Mouse (Mus musculus): ENCODE measurements around the gene Cys1. TPM values are rescaled to one million over a fixed set of nuclear protein-coding genes. Genes with fewer than 3 reads are reported as not detected.
A peak's percentile ranks its signal among the peaks of the same experiment; 100 is the strongest.
"Not testable (repeated sequence)": the region's sequence is repeated elsewhere in the genome, so short reads cannot be mapped to it uniquely, and the experiment has no call there.

Cys1 gene
- polyA plus RNA-seq, 1 experiment from 2014 or later: 0.40 TPM

DNA sequence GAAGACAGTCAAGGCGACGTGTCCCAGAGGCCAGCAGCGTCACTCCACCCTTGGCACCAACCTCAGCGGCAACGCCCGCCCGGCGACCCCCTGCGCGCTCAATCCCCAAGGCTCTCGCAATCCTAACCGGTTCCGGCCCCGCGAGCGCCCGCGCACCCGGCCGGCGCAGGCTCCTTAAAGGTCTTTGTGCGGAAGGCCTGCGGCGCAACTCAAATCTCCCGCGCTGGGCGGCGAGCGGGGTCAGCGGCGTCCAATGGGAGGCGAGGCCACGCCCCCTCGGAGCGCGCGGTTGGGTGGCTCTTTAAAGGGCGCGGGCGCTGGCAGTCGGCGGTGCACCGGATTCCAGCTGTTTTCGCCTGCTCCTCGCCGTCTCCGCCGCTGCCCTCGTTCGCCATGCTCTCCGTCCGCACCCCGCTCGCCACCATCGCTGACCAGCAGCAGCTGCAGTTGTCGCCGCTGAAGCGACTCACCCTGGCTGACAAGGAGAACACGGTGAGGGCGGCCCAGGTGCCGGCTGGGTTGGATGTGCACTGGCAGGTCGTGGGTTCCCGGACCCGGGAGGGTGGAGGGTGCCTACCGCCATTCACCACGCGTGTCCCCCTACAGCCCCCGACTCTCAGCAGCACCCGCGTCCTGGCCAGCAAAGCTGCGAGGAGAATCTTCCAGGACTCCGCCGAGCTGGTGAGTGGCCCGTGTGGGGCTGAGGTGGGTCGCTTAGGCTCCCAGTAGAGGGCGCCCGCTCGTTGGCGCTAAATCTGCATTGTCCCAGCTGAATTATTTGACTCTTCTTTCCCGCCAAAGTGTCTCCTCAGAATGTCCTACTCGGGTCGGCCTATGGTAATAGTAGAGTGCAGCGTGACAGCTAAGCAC is 26.6 kb upstream of the Cys1 start, which contains the start of gene Rrm2:
Gene Rrm2 (plus strand): TSS at position 288 of the 870 bp plus-strand sequence.
- H3K4me1 ChIP-seq: peaks cover 54% of the 10 kb centered on the region
- H3K36me3 ChIP-seq (replicated peaks): peaks cover 45% of the 10 kb centered on the region
- H3K27me3 ChIP-seq (ENCODE audit: poor library complexity, severe bottlenecking): no peaks in the 10 kb centered on the region
- H3K27ac ChIP-seq: peak within 1 kb of the TSS; percentile 99
- WGBS: under 1% methylated on average over 82 of the region's 83 CpGs
- DNase-seq (ENCODE audit: extremely low spot score, low spot score): peak; percentile 96
- H3K4me3 ChIP-seq: peak within 1 kb of the TSS; percentile 90
- no peaks in the 10 kb centered on the region for H3K9me3 ChIP-seq

DNA sequence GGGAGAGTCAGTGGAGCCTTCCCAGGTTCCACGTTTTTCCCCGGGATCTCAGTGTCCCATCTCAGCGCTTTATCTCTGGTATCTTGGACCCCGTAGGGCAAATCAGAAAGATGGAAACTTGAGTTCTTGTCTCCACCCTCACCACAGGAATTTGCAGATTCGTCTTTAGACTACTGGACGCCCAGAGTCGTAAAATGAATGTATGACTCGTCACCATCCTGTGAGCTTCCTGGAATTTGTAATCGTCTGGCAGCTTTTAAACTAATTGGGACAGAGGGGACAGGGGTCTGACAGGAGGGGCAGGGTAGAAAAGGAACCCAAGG is 25.8 kb upstream of the Cys1 start:
- Histone ChIP-seq H3K27ac (peak overlapping the region; percentile 99), H3K4me1 (peaks cover 50% of the 10 kb centered on the region), H3K9me3 (no peaks in the 10 kb centered on the region), H3K36me3 (replicated peaks) (peaks cover 38% of the 10 kb centered on the region), H3K4me3 (peak overlapping the region; percentile 90), H3K27me3 (ENCODE audit: poor library complexity, severe bottlenecking) (no peaks in the 10 kb centered on the region)
- no peak for DNase-seq (ENCODE audit: extremely low spot score, low spot score)
- WGBS: under 1% methylated on average over 9 of the region's 9 CpGs

DNA sequence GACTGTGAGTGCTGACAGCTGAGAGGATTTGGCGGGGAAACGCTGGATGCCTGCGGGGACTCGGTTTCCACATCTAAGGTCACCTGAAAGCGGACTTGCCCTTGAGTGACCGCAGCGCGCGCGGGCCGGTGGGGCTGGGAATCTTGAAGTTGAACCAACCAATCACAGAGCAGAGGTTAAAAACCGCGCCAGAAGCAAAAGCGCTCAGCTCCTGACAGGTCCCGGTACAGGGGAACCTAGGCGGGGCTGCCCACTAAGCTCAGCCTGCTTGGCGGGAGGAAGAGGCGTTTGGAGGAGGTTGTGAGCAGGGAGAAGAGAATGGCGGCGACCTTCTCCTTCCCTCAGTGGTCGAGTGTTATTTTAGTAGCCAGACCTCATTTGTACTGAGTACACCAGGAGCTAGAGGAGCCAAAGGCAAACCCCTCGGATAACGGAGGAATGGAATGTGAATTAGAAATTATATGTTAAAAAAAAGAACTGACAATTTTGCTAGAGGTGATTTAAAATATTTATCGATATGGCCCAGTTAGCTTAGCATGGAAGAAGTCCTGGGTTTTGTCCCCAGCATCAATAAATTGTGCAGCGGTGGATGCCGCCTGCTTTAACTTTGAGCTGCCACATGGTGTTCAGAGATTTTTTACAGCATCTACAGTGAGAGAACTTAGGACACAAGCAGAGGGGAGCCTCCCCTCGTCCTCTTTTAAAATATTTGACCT is 25.3 kb upstream of the Cys1 start:
- WGBS: under 1% methylated on average over 27 of the region's 27 CpGs
- H3K4me1 ChIP-seq: peaks cover 45% of the 10 kb centered on the region
- H3K27ac ChIP-seq: peak overlapping the region; percentile 99
- H3K27me3 ChIP-seq (ENCODE audit: poor library complexity, severe bottlenecking): no peaks in the 10 kb centered on the region
- H3K4me3 ChIP-seq: peak overlapping the region; percentile 90
- no peaks in the 10 kb centered on the region for H3K9me3 ChIP-seq
- peaks cover 32% of the 10 kb centered on the region for H3K36me3 ChIP-seq (replicated peaks)
- DNase-seq (ENCODE audit: extremely low spot score, low spot score): peak; percentile 83

DNA sequence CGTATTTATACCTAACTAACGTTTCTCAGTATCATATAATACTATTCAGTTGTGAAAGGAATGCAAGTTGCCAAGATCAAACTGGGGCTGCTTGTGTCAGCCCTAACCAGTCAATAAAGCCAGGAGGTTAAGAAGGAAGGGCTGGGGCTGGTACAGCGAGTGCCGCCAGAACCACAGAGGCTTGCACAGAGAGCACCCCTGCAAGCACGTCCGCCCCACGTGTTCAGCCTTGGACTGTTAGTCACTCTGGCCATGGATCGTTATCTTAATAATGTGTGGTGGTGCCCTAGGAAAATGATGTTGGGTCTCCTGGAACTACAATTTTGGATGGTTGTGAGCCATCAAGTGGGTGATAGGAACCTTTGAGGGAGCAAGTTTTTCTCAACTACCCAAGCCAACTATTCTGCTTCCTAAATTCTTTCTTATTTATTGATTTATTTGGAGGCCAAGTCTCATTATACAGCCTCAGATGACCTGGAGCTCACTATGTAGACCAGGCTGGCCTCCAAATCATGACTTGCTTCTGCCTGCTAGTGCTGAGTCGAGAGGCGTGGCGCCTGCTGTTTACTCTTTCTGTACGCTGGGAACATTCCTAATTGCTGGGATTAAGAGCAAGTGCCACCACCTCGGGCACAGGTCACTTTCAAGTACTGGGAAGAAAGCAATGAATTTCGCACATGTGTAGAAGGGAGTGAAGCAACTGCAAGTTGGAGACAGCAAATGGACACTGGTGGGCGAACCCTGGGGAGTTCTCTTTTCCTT is 24.1 kb upstream of the Cys1 start:
- Histone ChIP-seq H3K4me3 (peak overlapping the region; percentile 90; the same call in 1 of the 2 replicates), H3K27ac (no peak overlapping the region), H3K9me3 (no peaks in the 10 kb centered on the region), H3K36me3 (replicated peaks) (peaks cover 20% of the 10 kb centered on the region), H3K4me1 (peaks cover 33% of the 10 kb centered on the region), H3K27me3 (ENCODE audit: poor library complexity, severe bottlenecking) (no peaks in the 10 kb centered on the region)
- whole genome bisulfite sequencing: 87% methylated on average over 15 of the region's 15 CpGs
- DNase-seq (ENCODE audit: extremely low spot score, low spot score): no peak

DNA sequence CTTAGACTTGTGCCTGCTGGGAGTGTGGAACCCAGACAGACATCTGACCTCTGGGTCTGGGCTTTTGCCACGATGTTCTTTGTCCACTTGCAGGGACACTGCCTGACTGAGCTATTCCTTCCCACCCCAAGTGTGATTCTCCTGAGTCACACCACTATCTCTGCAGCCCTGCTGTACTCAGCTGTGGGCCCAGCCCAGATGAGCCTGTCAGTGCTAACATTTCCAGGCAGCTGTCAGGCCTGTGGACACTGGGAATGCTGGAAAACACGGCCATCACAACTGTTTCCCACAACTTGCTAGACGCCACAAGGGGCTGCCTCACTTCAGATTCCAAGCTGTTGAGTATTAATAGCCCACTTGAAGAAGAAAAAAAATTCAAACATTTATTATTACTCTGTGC is 21.4 kb upstream of the Cys1 start:
- Histone ChIP-seq H3K27ac (no peak overlapping the region), H3K27me3 (ENCODE audit: poor library complexity, severe bottlenecking) (no peaks in the 10 kb centered on the region), H3K4me1 (peaks cover 18% of the 10 kb centered on the region), H3K36me3 (replicated peaks) (no peaks in the 10 kb centered on the region), H3K4me3 (no peak overlapping the region), H3K9me3 (no peaks in the 10 kb centered on the region)
- 88% methylated on average over 3 of the region's 3 CpGs for WGBS
- DNase-seq (ENCODE audit: extremely low spot score, low spot score): no peak

DNA sequence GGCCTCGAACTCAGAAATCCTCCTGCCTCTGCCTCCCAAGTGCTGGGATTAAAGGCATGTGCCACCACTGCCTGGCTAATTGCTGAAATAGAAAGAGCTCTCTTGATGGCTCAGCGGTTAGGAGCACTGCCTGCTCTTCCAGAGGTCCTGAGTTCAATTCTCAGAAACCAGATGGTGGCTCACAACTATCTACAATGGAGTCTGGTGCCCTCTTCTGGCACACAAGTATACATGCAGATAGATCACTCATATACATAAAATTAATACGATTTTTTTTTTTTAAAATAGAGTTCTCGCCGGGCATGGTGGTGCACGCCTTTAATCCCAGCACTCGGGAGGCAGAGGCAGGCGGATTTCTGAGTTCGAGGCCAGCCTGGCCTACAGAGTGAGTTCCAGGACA is 20.0 kb upstream of the Cys1 start:
- WGBS: 88% methylated on average over 9 of the region's 9 CpGs
- H3K9me3 ChIP-seq; DNase-seq (ENCODE audit: extremely low spot score, low spot score); H3K4me3 ChIP-seq; H3K36me3 ChIP-seq (replicated peaks); H3K27ac ChIP-seq; H3K27me3 ChIP-seq (ENCODE audit: poor library complexity, severe bottlenecking): not testable (repeated sequence)
- H3K4me1 ChIP-seq: peaks cover 15% of the 10 kb centered on the region

DNA sequence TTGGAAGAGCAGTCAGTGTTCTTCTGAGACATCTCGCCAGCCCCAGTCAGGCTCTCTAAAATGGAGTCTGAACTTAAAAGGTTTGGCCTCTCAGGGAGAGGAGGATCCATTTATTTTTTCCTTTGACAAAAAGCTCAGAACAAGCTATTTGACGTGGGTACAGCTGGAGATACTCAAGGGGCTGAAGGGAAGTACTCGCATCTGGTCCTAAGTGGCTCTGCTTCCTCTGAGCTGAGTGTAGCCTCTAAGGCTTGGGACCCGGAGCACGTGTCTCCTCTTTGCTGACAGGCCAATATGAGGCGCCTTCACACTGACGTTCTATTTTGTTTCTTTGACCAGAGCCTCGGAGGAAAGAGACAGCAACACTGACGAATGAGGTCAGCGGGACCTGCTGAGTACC is 18.0 kb upstream of the Cys1 start:
- Histone ChIP-seq H3K36me3 (replicated peaks) (no peaks in the 10 kb centered on the region), H3K27ac (no peak overlapping the region), H3K4me3 (no peak overlapping the region), H3K27me3 (ENCODE audit: poor library complexity, severe bottlenecking) (no peaks in the 10 kb centered on the region), H3K4me1 (peaks cover 7% of the 10 kb centered on the region; the same call in 1 of the 2 replicates), H3K9me3 (no peaks in the 10 kb centered on the region)
- DNase-seq (ENCODE audit: extremely low spot score, low spot score): no peak
- WGBS: 91% methylated on average over 10 of the region's 10 CpGs

DNA sequence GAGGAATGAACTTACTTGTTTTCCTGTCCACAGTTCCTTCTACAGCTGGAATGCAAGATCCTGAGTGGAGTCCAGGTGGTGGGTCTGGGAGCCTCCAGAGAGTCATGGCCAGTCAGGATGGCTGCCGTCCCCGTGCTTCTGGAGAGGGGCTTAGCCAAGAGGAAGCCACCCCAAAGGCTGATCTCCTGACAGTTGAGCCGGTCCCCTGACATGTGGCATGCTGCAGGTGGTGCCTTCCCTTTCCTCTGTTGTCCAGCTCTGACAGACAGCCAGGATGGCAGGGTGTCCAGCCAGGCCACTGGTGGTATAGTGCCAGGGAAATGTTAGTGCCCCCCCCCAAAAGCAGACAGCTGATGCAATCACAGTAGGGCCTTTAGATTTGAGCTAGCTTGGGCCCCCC is 16.9 kb upstream of the Cys1 start:
- no peaks in the 10 kb centered on the region for H3K36me3 ChIP-seq (replicated peaks)

DNA sequence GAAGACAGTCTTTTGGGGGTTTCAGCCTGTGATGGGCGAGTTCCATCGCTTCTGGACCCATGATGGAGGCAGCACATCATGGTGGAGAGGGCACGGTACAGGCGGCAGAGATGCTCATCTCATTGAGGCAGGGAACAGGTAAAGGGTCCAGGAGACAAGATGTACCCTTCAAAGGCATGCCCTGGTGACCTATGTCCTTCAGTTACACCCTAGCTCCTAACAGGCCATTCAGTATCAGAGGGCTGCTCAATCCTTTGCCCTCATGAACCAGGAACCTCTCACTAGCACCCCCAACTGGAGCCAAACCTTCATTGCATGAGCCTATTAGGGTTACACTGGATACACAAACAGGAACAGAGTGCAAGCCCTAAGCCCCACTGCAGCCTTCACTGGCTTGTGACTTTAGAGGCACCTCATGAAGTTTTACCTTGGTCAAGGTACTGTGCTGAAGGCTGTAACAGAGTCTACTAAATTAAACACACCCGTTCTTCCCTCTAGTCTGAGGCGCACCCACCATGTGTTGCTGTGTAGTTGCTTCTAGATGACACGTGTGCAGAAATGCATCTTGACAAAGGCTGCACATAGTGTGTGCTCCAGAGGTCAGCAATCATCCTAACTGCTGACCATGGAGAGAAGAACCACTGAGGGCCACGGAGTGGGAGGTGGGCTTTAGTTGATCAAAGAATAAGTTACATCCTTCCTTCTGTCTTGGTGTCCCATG is 16.0 kb upstream of the Cys1 start:
- H3K27me3 ChIP-seq (ENCODE audit: poor library complexity, severe bottlenecking): no peaks in the 10 kb centered on the region
- DNase-seq (ENCODE audit: extremely low spot score, low spot score): no peak
- peaks cover 7% of the 10 kb centered on the region; the same call in 1 of the 2 replicates for H3K4me1 ChIP-seq
- no peak overlapping the region for H3K4me3 ChIP-seq
- H3K9me3 ChIP-seq: no peaks in the 10 kb centered on the region
- 58% methylated on average over 8 of the region's 8 CpGs for WGBS
- H3K27ac ChIP-seq: no peak overlapping the region
- no peaks in the 10 kb centered on the region for H3K36me3 ChIP-seq (replicated peaks)

More for the DNA sequence above, 16.9 kb upstream of the Cys1 start:
- H3K27me3 ChIP-seq (ENCODE audit: poor library complexity, severe bottlenecking): no peaks in the 10 kb centered on the region
- H3K9me3 ChIP-seq: no peaks in the 10 kb centered on the region
- no peak overlapping the region for H3K4me3 ChIP-seq
- no peak for DNase-seq (ENCODE audit: extremely low spot score, low spot score)
- H3K27ac ChIP-seq: no peak overlapping the region
- WGBS: 83% methylated on average over 3 of the region's 3 CpGs
- H3K4me1 ChIP-seq: peaks cover 7% of the 10 kb centered on the region; the same call in 1 of the 2 replicates

DNA sequence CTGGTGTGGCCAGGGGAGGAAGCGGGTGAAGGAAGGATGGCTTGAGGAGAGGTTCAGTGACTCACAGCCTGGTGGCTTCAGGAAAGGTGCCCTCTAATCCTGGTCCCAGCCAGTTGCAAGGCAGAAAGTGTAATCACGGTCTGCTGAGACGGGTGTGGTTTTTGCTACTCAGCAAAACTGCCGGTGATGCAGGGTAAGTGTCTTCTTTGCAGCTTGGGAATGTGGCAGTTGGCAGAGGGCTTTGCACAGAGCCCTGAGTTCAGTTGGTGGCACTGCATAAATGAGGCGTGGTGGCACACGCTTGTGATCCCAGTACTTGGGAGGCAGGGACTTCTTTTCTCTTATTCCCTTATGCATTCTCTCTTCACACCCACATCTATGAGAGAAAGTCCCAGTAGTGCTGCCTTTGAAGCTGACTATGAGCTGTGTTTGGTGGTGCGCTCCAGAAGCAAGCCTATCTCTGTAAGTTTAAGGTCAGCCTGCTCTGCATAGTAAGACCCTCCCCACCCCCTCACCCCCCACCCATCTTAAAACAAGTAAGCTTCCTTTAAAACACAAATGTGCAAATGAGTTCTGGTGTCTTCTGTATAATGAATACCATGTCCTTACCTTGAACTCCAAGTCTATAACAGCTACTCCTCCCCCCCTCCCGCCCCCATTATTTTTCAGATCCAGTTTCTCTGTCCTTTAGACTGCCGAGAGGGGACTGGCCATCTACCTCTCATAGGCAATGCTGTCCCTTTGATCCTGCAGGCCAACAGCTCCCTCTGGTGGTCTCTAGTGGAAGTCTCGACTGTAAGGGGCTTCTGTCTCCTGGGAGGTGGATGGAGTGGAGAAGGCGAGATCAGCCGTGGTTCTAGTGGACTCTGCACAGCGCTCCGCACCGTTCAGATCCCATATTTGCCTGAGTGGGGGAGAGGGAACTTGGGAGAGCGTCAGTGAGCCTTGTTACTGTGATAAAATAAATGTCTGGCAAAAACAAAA is 15.2 kb upstream of the Cys1 start:
- Histone ChIP-seq H3K4me1 (peaks cover 7% of the 10 kb centered on the region; the same call in 1 of the 2 replicates), H3K9me3 (no peaks in the 10 kb centered on the region), H3K27ac (no peak overlapping the region), H3K36me3 (replicated peaks) (no peaks in the 10 kb centered on the region), H3K27me3 (ENCODE audit: poor library complexity, severe bottlenecking) (no peaks in the 10 kb centered on the region), H3K4me3 (no peak overlapping the region)
- peak; percentile 88 for DNase-seq (ENCODE audit: extremely low spot score, low spot score)
- WGBS: 42% methylated on average over 16 of the region's 16 CpGs

DNA sequence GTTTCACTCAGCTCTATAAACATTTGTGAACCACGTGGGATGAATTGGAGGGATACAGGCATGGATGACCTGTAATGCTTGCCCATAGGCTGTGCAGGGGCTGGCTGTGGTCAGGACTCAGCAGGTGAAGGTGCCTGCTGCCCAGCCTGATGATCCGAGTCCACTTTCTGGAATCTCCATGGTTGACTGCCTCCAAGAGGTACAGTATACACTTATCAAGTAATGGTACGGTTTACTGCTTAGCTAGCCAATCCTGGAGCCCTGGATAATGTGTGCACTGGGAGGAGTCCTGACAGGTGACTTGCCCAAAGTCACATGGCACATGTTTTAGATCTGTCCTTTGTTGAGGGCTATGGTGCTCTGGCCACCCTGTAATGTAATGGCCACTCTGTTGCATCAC is 8.7 kb upstream of the Cys1 start:
- Histone ChIP-seq H3K9me3 (no peaks in the 10 kb centered on the region), H3K36me3 (replicated peaks) (no peaks in the 10 kb centered on the region), H3K27me3 (ENCODE audit: poor library complexity, severe bottlenecking) (peaks cover 8% of the 10 kb centered on the region), H3K4me1 (no peaks in the 10 kb centered on the region), H3K4me3 (no peak overlapping the region), H3K27ac (no peak overlapping the region)
- 88% methylated on average over 3 of the region's 3 CpGs for WGBS
- no peak for DNase-seq (ENCODE audit: extremely low spot score, low spot score)
